Mouse (Mus musculus) heart, postnatal 10 days (tissue): ENCODE data around the gene Hnrnpll. TPM values are rescaled to one million over a fixed set of nuclear protein-coding genes. Genes with fewer than 3 reads are reported as not detected.
A peak's percentile ranks its signal among the peaks of the same experiment; 100 is the strongest.

Source experiments
- DNase-seq, 2 experiments: peaks; one replicate each; pipeline ENCODE4 v3.0.0; 2021
- intact Hi-C: fragments of 180-260 bp; cut with DNase I; formaldehyde crosslinking; loops from one replicate; pipeline ENCODE4 v1.15.1; 2025
- total RNA-seq, 2 experiments: library from RNA; stranded (reverse); gene quantifications; 2 replicates each; pipeline ENCODE4 v1.2.3; 2021

Gene Hnrnpll
- 10 to 100 TPM; 36.3 to 37.8 TPM for total RNA-seq

GRCm38 (mm10) chr17:80061783-80062619 lies at the start of gene Hnrnpll:
Gene Hnrnpll, minus strand, starts transcription at chr17:80062334.
- intact Hi-C loops, result loop anchor here (5.0 kb wide), 1 partner anchor 65 kb away; the partner anchor contains the start of gene Galm
- peak; percentile 98 to 99 for DNase-seq

GRCm38 (mm10) chr17:80105348-80105978 lies 43.3 kb upstream of the Hnrnpll start:
- intact Hi-C loops, result no loop called here

GRCm38 (mm10) chr17:80099823-80100222 lies 37.7 kb upstream of the Hnrnpll start:
- intact Hi-C loops, result no loop called here
- DNase-seq, result no peak

More at GRCm38 (mm10) chr17:80105348-80105978, 43.3 kb upstream of the Hnrnpll start:
- no peak for DNase-seq

- intact Hi-C loops, result no loop called here
- no peak for DNase-seq
These were observed 35.1 kb upstream of the Hnrnpll start for GRCm38 (mm10) chr17:80097221-80097620.

- intact Hi-C loops, result no loop called here
- no peak for DNase-seq
These were observed 34.6 kb upstream of the Hnrnpll start for GRCm38 (mm10) chr17:80096720-80097114.

GRCm38 (mm10) chr17:80096043-80096719 lies 34.0 kb upstream of the Hnrnpll start:
- intact Hi-C loops, result no loop called here
- peak; percentile 52 to 56 for DNase-seq

- DNase-seq, result no peak
- intact Hi-C loops, result no loop called here
These were observed 33.2 kb upstream of the Hnrnpll start for GRCm38 (mm10) chr17:80095254-80095899.

- intact Hi-C loops, result no loop called here
- DNase-seq, result no peak
These were observed 29.9 kb upstream of the Hnrnpll start for GRCm38 (mm10) chr17:80091879-80092549.

GRCm38 (mm10) chr17:80090551-80090950 lies 28.4 kb upstream of the Hnrnpll start:
- peak in 1 of 2 experiments; percentile 14 for DNase-seq
- intact Hi-C loops, result no loop called here

GRCm38 (mm10) chr17:80088168-80088567 lies 26.0 kb upstream of the Hnrnpll start:
- DNase-seq, result no peak
- intact Hi-C loops, result no loop called here

- intact Hi-C loops, result no loop called here
- no peak for DNase-seq
These were observed 24.5 kb upstream of the Hnrnpll start for GRCm38 (mm10) chr17:80086591-80086990.

- intact Hi-C loops, result no loop called here
- peak; percentile 13 to 16 for DNase-seq
These were observed 22.3 kb upstream of the Hnrnpll start for GRCm38 (mm10) chr17:80084424-80084823.

- intact Hi-C loops, result no loop called here
- no peak for DNase-seq
These were observed 21.1 kb upstream of the Hnrnpll start for GRCm38 (mm10) chr17:80083223-80083622.

GRCm38 (mm10) chr17:80078726-80079125 lies 16.6 kb upstream of the Hnrnpll start:
- DNase-seq, result no peak

GRCm38 (mm10) chr17:80067257-80067656 lies 5.1 kb upstream of the Hnrnpll start:
- no peak for DNase-seq
- intact Hi-C loops, result no loop called here

More at GRCm38 (mm10) chr17:80078726-80079125, 16.6 kb upstream of the Hnrnpll start:
- intact Hi-C loops, result no loop called here

- intact Hi-C loops, result loop anchor here (5.0 kb wide), 1 partner anchor 63 kb away; the partner anchor contains the start of gene Galm
- DNase-seq, result no peak
These were observed 1.8 kb upstream of the Hnrnpll start for GRCm38 (mm10) chr17:80063840-80064495.

- intact Hi-C loops, result loop anchor here (5.0 kb wide), 1 partner anchor 64 kb away; the partner anchor contains the start of gene Galm
- no peak for DNase-seq
These were observed 1.3 kb upstream of the Hnrnpll start for GRCm38 (mm10) chr17:80063386-80063785.

GRCm38 (mm10) chr17:80062620-80063010 lies 481 bp upstream of the Hnrnpll start:
- no peak for DNase-seq
- intact Hi-C loops, result loop anchor here (5.0 kb wide), 1 partner anchor 65 kb away; the partner anchor contains the start of gene Galm
